Mouse (Mus musculus): Measurements from ENCODE around the gene Gm6588. TPM values are rescaled to one million over a fixed set of nuclear protein-coding genes. Genes with fewer than 3 reads are reported as not detected.

Gene Gm6588
- polyA plus RNA-seq, 1 experiment from 2014 or later = not detected

DNA sequence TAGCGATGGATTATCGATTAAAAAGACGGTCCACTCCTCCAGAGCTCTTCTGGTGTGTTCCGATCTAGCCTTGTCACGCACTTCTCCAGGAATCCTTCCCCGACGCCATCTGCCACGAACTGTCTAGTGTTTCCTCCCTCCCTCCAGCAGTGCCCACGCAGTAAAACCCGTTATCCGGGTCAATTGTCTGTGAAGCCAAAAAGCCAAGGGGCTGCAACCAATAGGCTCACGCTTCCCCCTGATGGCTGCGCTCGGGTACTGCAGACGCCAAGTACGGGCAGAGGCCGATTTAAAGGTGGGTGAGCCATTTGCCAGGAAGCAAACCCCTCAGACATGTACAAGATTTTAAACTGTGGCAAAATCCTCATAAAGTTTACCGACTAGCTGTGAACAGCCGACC, 20.3 kb upstream of the Gm6588 start:
- no peak overlapping the region for H3K27ac ChIP-seq (replicated peaks)
- peak overlapping the region; percentile 14; the same call in 1 of the 2 replicates for H3K4me3 ChIP-seq
- peaks cover 83% of the 10 kb centered on the region for H3K27me3 ChIP-seq (replicated peaks; ENCODE audit: low read depth, poor library complexity, severe bottlenecking)
- 14% methylated on average over 19 of the region's 19 CpGs for WGBS
- no peaks in the 10 kb centered on the region for H3K9me3 ChIP-seq
- H3K4me1 ChIP-seq = peaks cover 44% of the 10 kb centered on the region
- peak; percentile 82 for DNase-seq (ENCODE audit: low spot score)
- H3K36me3 ChIP-seq (replicated peaks) = no peaks in the 10 kb centered on the region

DNA sequence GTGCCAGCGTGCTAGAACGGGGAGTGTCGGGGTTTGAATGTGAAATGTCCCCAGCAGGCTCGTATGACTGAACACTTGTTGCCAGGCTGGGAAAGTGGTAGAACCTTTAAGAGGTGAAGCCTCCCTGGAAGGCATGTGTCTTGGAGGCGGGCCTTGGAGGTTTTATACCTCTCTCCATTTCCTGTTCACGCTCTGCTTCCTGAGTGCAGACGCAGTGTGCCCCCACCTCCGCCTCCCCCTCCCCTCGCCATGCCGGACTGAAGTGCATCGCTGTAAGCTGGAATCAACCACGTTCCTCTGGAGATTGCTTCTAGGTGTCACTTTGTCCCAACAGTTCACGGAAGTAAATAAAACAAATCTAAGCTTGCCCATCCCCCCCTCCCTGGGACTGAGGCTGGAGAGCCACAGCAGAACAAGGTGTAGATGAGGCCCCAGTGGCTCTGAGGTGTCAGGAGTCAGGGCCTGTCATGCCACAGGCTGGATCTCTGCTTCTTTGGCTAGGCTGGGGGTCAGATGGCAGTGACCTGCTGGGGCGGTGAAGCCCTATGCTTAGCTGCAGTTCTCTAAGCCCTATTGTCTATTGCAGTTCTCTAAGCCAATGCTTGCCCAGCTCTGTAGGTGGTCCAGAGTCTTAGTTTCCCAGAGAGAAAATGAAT, 18.0 kb upstream of the Gm6588 start:
- H3K9me3 ChIP-seq = no peaks in the 10 kb centered on the region
- H3K4me3 ChIP-seq = peak overlapping the region; percentile 6; the same call in 1 of the 2 replicates
- H3K36me3 ChIP-seq (replicated peaks) = no peaks in the 10 kb centered on the region
- no peak overlapping the region for H3K27ac ChIP-seq (replicated peaks)
- 23% methylated on average over 14 of the region's 14 CpGs for WGBS
- DNase-seq (ENCODE audit: low spot score) = no peak
- H3K27me3 ChIP-seq (replicated peaks; ENCODE audit: low read depth, poor library complexity, severe bottlenecking) = peaks cover 67% of the 10 kb centered on the region
- peaks cover 35% of the 10 kb centered on the region for H3K4me1 ChIP-seq

DNA sequence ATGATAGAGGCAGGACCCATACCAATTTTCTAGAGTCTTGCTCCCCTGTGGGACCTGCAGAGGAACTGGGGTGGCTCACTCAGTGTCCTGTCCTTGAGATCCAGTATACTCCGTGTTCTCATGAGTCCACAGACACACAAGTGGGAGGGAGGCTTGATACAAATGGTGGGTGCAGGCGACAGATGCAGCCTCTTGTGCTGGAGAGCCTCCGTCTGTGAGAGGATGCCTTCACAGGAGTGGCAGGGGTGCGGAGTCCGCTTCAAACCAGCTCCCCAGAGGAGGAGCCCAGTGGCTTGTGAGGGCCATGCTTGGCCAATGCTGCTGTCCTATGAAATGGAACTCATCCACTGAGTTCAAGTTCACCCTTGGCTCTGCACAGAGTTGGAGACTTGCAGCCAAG, 17.2 kb upstream of the Gm6588 start:
- H3K4me1 ChIP-seq = peaks cover 32% of the 10 kb centered on the region
- peaks cover 62% of the 10 kb centered on the region for H3K27me3 ChIP-seq (replicated peaks; ENCODE audit: low read depth, poor library complexity, severe bottlenecking)
- DNase-seq (ENCODE audit: low spot score) = no peak
- H3K36me3 ChIP-seq (replicated peaks) = no peaks in the 10 kb centered on the region
- no peak overlapping the region for H3K27ac ChIP-seq (replicated peaks)
- 67% methylated on average over 5 of the region's 5 CpGs for WGBS
- H3K9me3 ChIP-seq = no peaks in the 10 kb centered on the region
- H3K4me3 ChIP-seq = no peak overlapping the region

DNA sequence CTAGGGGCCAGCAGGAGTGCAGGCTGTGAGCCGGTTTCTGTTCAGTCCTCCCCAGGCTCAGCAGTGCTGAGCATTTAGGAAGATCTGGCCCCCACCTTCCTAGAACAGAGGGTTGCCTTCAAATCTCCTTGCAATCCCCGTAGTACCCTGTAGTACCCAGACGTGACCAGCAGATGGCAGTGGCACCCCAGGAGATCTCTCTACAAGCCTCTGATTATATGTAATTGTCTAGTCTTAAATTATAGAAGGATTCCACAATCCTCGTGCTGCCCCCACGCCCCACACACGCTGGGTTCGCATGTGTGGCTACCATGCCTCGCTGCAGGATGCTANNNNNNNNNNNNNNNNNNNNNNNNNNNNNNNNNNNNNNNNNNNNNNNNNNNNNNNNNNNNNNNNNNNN, 16.2 kb upstream of the Gm6588 start:
- Histone ChIP-seq H3K27ac (replicated peaks) (no peak overlapping the region), H3K4me1 (peaks cover 37% of the 10 kb centered on the region), H3K9me3 (no peaks in the 10 kb centered on the region), H3K36me3 (replicated peaks) (no peaks in the 10 kb centered on the region), H3K4me3 (no peak overlapping the region), H3K27me3 (replicated peaks; ENCODE audit: low read depth, poor library complexity, severe bottlenecking) (peaks cover 55% of the 10 kb centered on the region)
- WGBS = 3% methylated on average over 8 of the region's 8 CpGs
- peak; percentile 82 for DNase-seq (ENCODE audit: low spot score)

DNA sequence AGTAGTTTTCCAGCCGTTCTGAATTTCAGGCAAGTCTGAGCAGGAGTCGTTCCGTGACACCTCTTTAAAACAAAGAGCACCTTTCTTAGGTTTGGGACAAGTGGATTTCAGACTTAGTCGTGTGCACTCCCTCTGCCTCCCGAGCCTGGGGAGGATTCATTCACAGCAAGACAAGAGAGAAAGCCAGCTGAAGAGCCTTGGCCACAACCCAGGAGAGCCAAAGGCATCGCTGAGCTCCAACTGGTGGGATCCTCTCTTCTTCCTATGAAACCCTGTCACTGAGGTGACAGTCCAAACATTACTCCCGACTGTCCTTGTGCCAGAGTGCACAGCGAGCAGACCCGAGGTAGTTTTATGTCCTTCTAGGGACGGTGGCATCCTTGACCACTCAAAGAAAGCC, 10.7 kb upstream of the Gm6588 start:
- no peak for DNase-seq (ENCODE audit: low spot score)
- Histone ChIP-seq H3K27me3 (replicated peaks; ENCODE audit: low read depth, poor library complexity, severe bottlenecking) (peaks cover 25% of the 10 kb centered on the region; the same call in 1 of the 2 replicates), H3K9me3 (no peaks in the 10 kb centered on the region), H3K4me1 (peaks cover 25% of the 10 kb centered on the region; the same call in 1 of the 2 replicates), H3K4me3 (no peak overlapping the region), H3K36me3 (replicated peaks) (no peaks in the 10 kb centered on the region), H3K27ac (replicated peaks) (no peak overlapping the region; the same call in 1 of the 2 replicates)
- WGBS = 51% methylated on average over 10 of the region's 10 CpGs

DNA sequence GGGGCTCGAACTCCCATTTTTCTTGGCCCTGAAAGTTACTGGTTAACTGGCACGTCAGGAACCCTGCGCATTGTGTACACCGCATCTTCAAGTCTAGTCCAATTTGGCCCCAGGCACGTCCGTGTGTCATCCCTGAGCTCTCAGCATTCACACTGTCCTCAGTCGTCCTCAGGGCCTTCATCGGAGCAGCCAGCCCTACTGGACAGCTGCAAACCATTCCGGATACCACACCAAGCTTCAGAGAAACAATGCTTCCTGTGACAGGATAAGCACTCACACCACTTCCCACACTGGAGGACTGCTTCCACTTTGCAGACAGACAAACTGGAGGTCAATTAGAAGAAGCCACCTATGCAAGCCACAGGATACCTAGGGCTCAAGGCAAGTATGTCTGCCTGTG, 3.9 kb downstream of the Gm6588 start:
- Histone ChIP-seq H3K4me1 (peaks cover 16% of the 10 kb centered on the region), H3K36me3 (replicated peaks) (no peaks in the 10 kb centered on the region), H3K27ac (replicated peaks) (no peak overlapping the region), H3K4me3 (no peak overlapping the region), H3K27me3 (replicated peaks; ENCODE audit: low read depth, poor library complexity, severe bottlenecking) (peaks cover 41% of the 10 kb centered on the region), H3K9me3 (no peaks in the 10 kb centered on the region)
- no peak for DNase-seq (ENCODE audit: low spot score)
- 61% methylated on average over 9 of the region's 9 CpGs for WGBS

DNA sequence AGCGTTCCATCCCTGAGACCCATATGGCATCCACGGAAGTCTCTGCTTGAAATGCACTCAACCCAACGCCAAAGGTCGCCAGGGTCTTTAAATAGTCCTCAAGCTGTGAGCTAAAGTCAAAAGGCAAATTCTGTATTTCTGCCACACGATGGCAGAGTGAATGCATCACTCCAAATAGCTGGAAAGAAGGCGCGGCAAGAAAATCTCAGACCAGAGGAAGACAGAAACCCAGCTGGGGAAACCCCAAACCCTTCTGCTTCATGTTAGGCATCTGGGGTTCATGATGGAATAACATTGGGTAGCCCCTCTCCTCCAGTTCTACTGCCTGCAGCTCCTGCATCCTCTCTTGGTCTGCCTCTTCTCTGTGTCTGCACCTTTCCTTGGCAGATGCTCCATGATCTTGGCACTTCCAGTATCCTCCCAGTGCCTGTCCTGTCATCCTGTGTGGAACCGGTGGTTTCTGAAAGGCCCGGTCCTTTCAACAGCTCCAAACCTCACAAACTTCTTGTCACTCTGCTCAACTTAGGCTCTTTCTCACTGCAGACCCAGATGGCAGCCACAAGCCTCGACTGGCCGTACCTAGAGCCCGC, 5.8 kb downstream of the Gm6588 start:
- Histone ChIP-seq H3K27me3 (replicated peaks; ENCODE audit: low read depth, poor library complexity, severe bottlenecking) (peaks cover 28% of the 10 kb centered on the region), H3K27ac (replicated peaks) (no peak overlapping the region), H3K4me3 (no peak overlapping the region), H3K36me3 (replicated peaks) (no peaks in the 10 kb centered on the region), H3K4me1 (peaks cover 20% of the 10 kb centered on the region), H3K9me3 (no peaks in the 10 kb centered on the region)
- DNase-seq (ENCODE audit: low spot score) = no peak
- WGBS = 74% methylated on average over 12 of the region's 12 CpGs

DNA sequence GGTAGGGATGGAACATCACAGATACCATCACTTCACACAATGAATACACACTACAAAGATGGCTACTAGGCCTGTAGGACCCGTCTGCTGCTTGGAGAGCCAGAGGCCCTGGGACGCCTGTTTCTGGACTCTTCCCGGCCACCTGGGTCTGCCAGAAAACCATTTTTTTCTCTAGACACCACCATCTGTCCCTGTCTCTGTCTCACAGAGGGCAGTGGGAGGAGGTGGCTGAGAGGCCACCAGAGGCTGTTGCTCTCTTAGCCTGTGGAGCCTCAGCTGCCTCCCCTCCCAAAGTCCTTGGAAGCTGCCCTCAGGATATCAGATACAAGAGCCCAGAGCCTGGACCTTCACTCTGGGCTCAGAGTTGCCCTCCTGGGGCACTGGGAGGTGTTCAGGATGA, 10.7 kb downstream of the Gm6588 start:
- 72% methylated on average over 3 of the region's 3 CpGs for WGBS
- Histone ChIP-seq H3K4me1 (peaks cover 5% of the 10 kb centered on the region; the same call in 1 of the 2 replicates), H3K4me3 (no peak overlapping the region), H3K27me3 (replicated peaks; ENCODE audit: low read depth, poor library complexity, severe bottlenecking) (peaks cover 25% of the 10 kb centered on the region), H3K27ac (replicated peaks) (no peak overlapping the region), H3K36me3 (replicated peaks) (no peaks in the 10 kb centered on the region), H3K9me3 (no peaks in the 10 kb centered on the region)
- no peak for DNase-seq (ENCODE audit: low spot score)

DNA sequence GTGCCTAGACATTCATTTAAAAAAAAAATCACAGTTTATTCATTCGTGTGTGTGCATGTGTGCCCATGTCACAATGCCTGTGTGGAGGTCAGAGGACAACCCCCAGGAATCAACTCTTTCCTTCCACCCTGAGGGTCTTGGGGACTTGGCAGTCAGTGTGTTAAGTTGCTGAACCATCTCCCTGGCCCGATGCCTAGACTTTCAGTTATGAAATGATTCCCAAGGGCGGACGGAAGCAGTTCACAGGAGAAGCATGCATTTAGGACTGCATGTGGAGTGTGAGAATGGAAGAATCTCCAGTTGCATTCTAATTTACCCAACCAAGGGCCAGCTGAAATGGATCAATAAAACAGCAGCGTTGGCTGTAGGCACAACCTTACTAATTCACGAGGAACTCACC, 17.1 kb downstream of the Gm6588 start:
- Histone ChIP-seq H3K4me3 (no peak overlapping the region), H3K9me3 (no peaks in the 10 kb centered on the region), H3K4me1 (no peaks in the 10 kb centered on the region), H3K27ac (replicated peaks) (no peak overlapping the region), H3K27me3 (replicated peaks; ENCODE audit: low read depth, poor library complexity, severe bottlenecking) (0 out of 2 replicates have a peak, but pooled peaks cover 8% of the 10 kb centered on the region), H3K36me3 (replicated peaks) (no peaks in the 10 kb centered on the region)
- 75% methylated on average over 6 of the region's 6 CpGs for WGBS
- DNase-seq (ENCODE audit: low spot score) = no peak

DNA sequence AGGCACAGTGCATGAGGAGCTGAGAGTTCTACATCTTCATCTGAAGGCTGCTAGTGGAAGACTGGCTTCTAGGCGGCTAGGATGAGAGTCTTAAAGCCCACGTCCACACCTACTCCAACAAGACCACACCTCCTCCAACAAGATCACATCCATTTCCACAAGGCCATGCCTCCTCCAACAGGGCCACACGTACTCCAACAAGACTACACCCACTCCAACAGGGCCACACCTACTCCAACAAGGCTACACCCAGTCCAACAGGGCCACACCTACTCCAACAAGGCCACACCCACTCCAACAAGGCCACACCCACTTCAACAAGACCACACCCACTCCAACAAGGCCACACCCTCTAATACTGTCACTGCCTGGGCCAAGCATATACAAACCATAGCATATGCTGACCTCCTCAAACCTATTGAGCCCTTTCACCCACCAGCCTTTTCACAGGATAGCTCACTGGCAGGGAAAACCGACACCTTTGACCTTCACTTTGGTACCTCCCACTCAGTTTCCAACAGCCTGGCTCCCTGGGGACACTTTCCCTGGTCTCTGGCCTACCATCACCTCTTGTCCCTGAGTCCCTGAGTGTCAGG, 19.9 kb downstream of the Gm6588 start:
- H3K4me3 ChIP-seq = no peak overlapping the region
- H3K36me3 ChIP-seq (replicated peaks) = no peaks in the 10 kb centered on the region
- 77% methylated on average over 4 of the region's 4 CpGs for WGBS
- no peaks in the 10 kb centered on the region for H3K9me3 ChIP-seq
- H3K27me3 ChIP-seq (replicated peaks; ENCODE audit: low read depth, poor library complexity, severe bottlenecking) = 0 out of 2 replicates have a peak, but pooled peaks cover 8% of the 10 kb centered on the region
- peaks cover 8% of the 10 kb centered on the region for H3K4me1 ChIP-seq
- H3K27ac ChIP-seq (replicated peaks) = no peak overlapping the region
- DNase-seq (ENCODE audit: low spot score) = no peak

DNA sequence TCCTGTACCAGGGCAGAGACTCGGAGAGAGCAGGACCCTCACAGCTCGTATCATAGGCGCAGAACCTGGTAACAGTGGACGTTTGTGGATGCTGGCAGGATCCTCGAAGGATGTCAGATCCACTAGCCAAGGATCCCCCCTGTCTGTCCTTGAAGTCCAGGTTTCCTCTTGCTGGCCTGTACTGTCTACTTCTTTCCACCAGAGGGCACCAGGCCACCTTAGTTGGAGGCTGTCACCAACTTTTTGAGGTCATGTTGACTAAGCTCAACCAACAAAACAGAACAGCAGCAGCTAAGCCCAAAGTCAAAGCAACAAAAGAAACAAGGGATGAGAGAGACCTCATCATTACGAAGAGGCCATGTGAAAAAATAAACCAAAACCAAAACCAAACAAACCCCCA, 20.9 kb downstream of the Gm6588 start:
- no peaks in the 10 kb centered on the region for H3K9me3 ChIP-seq
- 71% methylated on average over 6 of the region's 6 CpGs for WGBS
- H3K4me1 ChIP-seq = peaks cover 10% of the 10 kb centered on the region
- peak; percentile 36 for DNase-seq (ENCODE audit: low spot score)
- no peak overlapping the region for H3K27ac ChIP-seq (replicated peaks)
- no peak overlapping the region for H3K4me3 ChIP-seq
- no peaks in the 10 kb centered on the region for H3K36me3 ChIP-seq (replicated peaks)
- H3K27me3 ChIP-seq (replicated peaks; ENCODE audit: low read depth, poor library complexity, severe bottlenecking) = peaks cover 15% of the 10 kb centered on the region; the same call in 1 of the 2 replicates

DNA sequence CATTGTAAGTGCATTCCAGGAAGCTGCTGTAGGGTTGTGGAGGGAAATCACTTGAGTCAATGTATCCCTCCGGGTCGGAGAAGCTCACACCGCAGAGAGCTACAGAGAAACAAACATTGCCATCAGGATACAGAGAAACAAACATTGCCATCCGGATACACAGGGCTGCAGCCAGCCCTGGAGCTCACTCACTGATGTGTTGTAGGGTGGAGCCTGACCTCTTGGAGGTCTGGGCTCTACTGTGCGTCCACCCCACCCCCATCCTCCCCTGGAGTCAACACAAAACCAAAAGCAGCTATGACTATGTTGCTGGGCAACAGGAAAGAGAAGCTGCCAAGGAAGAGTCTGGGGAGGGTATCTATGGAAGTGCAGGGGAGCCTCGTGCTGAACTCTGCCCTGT, 24.2 kb downstream of the Gm6588 start:
- no peak for DNase-seq (ENCODE audit: low spot score)
- H3K27ac ChIP-seq (replicated peaks) = no peak overlapping the region
- H3K4me1 ChIP-seq = peaks cover 25% of the 10 kb centered on the region
- 52% methylated on average over 6 of the region's 6 CpGs for WGBS
- H3K27me3 ChIP-seq (replicated peaks; ENCODE audit: low read depth, poor library complexity, severe bottlenecking) = peaks cover 26% of the 10 kb centered on the region
- no peaks in the 10 kb centered on the region for H3K9me3 ChIP-seq
- H3K4me3 ChIP-seq = no peak overlapping the region
- no peaks in the 10 kb centered on the region for H3K36me3 ChIP-seq (replicated peaks)

DNA sequence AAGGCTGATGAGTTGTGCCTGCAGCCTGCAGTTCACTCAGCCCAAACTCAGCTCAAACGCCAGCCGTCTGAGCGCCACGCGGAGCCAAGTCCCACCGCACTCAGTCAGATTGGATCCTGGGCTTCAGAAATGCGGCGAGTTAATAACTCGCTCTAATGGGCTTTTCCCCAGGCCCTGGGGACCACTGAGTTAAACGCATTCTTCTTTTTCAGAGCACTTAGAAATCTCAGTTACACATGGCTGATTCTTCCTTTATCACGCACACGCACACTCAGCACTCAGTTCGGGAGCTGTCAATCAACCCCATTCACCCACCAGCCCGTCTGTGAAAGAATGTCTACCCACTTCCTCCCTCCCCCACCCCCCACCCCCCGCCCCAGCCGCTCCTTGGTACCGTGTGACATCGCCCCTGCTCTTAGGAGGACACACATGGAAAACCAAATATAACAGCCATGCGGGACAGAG, 32.8 kb downstream of the Gm6588 start:
- peak; percentile 35 for DNase-seq (ENCODE audit: low spot score)
- Histone ChIP-seq H3K27ac (replicated peaks) (peak overlapping the region; percentile 51; the same call in 1 of the 2 replicates), H3K36me3 (replicated peaks) (no peaks in the 10 kb centered on the region), H3K4me3 (peak overlapping the region; percentile 23; the same call in 1 of the 2 replicates), H3K4me1 (peaks cover 51% of the 10 kb centered on the region), H3K27me3 (replicated peaks; ENCODE audit: low read depth, poor library complexity, severe bottlenecking) (peaks cover 75% of the 10 kb centered on the region), H3K9me3 (no peaks in the 10 kb centered on the region)
- WGBS = 28% methylated on average over 19 of the region's 19 CpGs
